Mouse (Mus musculus) embryonic fibroblast, embryonic 13.5 days (primary cell): ENCODE results near the gene Slc30a7.

Experiments used
- CTCF ChIP-seq: IDR thresholded peaks from 2 replicates; pipeline ENCODE4 v1.5.1; 2011; ENCODE audit warnings: mild to moderate bottlenecking, control low read depth, low read length, moderate library complexity, borderline replicate concordance; ENCODE audit not compliant: insufficient read depth
- POLR2A ChIP-seq: IDR thresholded peaks from 2 replicates; pipeline ENCODE4 v1.6.1; 2011; ENCODE audit warnings: low read depth, mild to moderate bottlenecking, control low read depth, low read length, moderate library complexity

DNA sequence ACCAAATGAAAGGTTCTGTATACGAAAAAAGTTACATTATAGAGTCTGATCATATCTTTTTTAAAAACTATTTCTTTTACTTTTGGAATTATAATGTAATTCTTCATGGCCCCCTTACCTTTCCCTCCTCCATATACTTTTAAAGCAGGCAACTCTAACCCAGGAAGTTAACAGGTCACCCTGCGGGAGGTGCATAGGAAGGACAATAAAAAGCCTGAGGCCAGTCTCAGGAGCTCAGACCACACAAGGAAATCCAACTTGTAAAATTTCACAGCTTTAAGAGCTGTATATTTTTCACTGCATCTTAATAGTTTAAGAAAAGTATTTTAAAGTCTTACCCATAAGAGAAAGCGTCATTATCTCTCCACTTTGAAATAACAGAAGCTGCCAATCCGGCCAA is 14.6 kb downstream of the Slc30a7 start:
- TF ChIP-seq CTCF (no peak), POLR2A (no peak)
